Mouse (Mus musculus) kidney, postnatal 0 days (tissue): Measurements from ENCODE around the gene 4930564D02Rik. TPM values are rescaled to one million over a fixed set of nuclear protein-coding genes. Genes with fewer than 3 reads are reported as not detected.

ENCODE experiments used
- ATAC-seq: fragments of 200-750 bp; cut with Nextera tagmentation; replicated peaks from 2 replicates; pipeline ENCODE4 v1.8.0; 2017; ENCODE audit warnings: low read depth, moderate number of reproducible peaks, moderate TSS enrichment, moderate library complexity; ENCODE audit not compliant: low FRiP score
- DNase-seq: peaks from one replicate; pipeline ENCODE4 v3.0.0-alpha.2; 2016; ENCODE audit warnings: low spot score
- H3K27ac ChIP-seq: fragments of 300-500 bp; sonication (generic); 2 replicates; pipeline ENCODE4 v1.5.1; 2014; ENCODE audit warnings: mild to moderate bottlenecking
- H3K27me3 ChIP-seq: fragments of 300-500 bp; sonication (generic); 2 replicates; pipeline ENCODE4 v1.6.1; 2014; ENCODE audit warnings: low read length, mixed read lengths; ENCODE audit not compliant: insufficient read depth
- H3K36me3 ChIP-seq: fragments of 300-500 bp; sonication (generic); 2 replicates; pipeline ENCODE4 v1.6.1; 2014; ENCODE audit warnings: low read length, mixed read lengths; ENCODE audit not compliant: insufficient read depth
- H3K4me1 ChIP-seq: fragments of 300-500 bp; sonication (generic); replicated peaks from 2 replicates; pipeline ENCODE4 v1.6.1; 2014; ENCODE audit warnings: antibody characterized with exemption, low read length, mixed read lengths; ENCODE audit not compliant: insufficient read depth
- H3K4me2 ChIP-seq: fragments of 300-500 bp; sonication (generic); 2 replicates; pipeline ENCODE4 v1.6.1; 2014; ENCODE audit warnings: mild to moderate bottlenecking, low read length, moderate library complexity, mixed read lengths
- H3K4me3 ChIP-seq: fragments of 300-500 bp; sonication (generic); replicated peaks from 2 replicates; pipeline ENCODE4 v1.5.1; 2014; ENCODE audit warnings: low read depth, low read length
- H3K9ac ChIP-seq: fragments of 300-500 bp; sonication (generic); 2 replicates; pipeline ENCODE4 v1.6.1; 2014; ENCODE audit warnings: low read depth, low read length
- H3K9me3 ChIP-seq: fragments of 300-500 bp; sonication (generic); replicated peaks from 2 replicates; pipeline ENCODE4 v1.6.1; 2016; ENCODE audit warnings: low read length, inconsistent platforms, mixed read lengths
- CTCF ChIP-seq: IDR thresholded peaks from 2 replicates; pipeline ENCODE4 v1.5.1; 2016; ENCODE audit warnings: antibody characterized with exemption, low read depth, mild to moderate bottlenecking, moderate library complexity
- WGBS: fragments of 180-500 bp; shearing (Covaris S2); extraction: QIAGEN DNeasy Blood & Tissue Kit; methylation state at CpG from one replicate; pipeline ENCODE4 v1.1.7; 2014; 5-methylcytosine and 5-hydroxymethylcytosine counted together
- polyA plus RNA-seq: library from polyadenylated mRNA; unstranded; fragments of >200 nt; fragmentation: Nextera tagmentation; extraction: Ambion mirVana; gene quantifications from 2 replicates; pipeline ENCODE4 v1.2.1, GENCODE M21; 2015

4930564D02Rik gene
- polyA plus RNA-seq, 1 experiment from 2014 or later: not detected

DNA sequence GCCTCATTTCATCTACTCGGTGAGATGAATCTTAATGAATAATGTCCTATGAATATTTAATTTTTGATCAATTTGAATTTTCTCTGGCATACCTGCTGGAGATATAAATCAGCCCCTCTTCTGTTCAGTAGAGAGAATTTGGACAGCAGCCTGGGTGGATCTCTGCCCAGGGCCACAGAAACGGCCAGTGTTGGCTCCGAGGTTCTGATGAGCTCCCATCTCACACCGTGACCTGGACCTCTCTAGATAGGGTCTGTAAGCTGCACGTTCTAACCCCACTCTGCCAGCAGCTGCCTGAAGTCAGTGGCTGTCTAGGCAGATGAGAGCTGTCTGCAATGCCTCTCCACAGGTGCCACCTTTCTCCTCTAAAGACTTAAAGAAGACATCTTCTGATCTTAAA lies 28.4 kb downstream of the 4930564D02Rik start:
- H3K4me2 ChIP-seq: no peak overlapping the region
- no peak overlapping the region for H3K4me3 ChIP-seq
- TF ChIP-seq CTCF: no peak
- H3K4me1 ChIP-seq: peaks cover 9% of the 10 kb centered on the region; the same call in 1 of the 2 replicates
- ATAC-seq (no peak), DNase-seq (no peak)
- no peaks in the 10 kb centered on the region for H3K36me3 ChIP-seq
- H3K9me3 ChIP-seq: no peaks in the 10 kb centered on the region
- H3K27me3 ChIP-seq: no peaks in the 10 kb centered on the region
- H3K9ac ChIP-seq: no peak overlapping the region
- no peak overlapping the region for H3K27ac ChIP-seq
- WGBS: 79% methylated on average over 5 of the region's 5 CpGs

DNA sequence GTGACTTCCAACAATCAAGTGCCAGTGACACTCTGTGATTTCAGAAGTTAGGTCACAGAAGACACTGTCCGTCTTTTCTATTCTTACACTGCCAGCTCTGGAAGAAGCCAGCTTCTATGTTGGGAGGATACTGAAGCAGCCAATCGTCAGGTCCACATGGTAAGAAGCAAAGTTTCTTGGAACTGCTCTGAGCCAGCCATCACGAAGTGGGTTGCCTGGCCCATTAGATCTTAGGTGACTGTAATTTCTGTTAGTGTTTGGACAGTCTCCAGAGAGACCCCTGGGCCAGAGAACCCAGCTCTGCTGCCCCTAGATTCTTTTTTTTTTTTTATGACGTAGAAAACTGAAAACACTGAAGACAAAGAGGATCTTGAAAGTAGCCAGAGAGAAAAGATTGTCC lies 30.9 kb downstream of the 4930564D02Rik start:
- no peak for DNase-seq
- WGBS: 81% methylated on average over 4 of the region's 4 CpGs
- no peaks in the 10 kb centered on the region for H3K9me3 ChIP-seq
- H3K36me3 ChIP-seq: no peaks in the 10 kb centered on the region
- TF ChIP-seq CTCF: no peak
- ATAC-seq: no peak
- peaks cover 9% of the 10 kb centered on the region; the same call in 1 of the 2 replicates for H3K4me1 ChIP-seq
- H3K4me2 ChIP-seq: no peak overlapping the region
- no peak overlapping the region for H3K9ac ChIP-seq
- H3K27ac ChIP-seq: no peak overlapping the region
- no peaks in the 10 kb centered on the region for H3K27me3 ChIP-seq
- H3K4me3 ChIP-seq: no peak overlapping the region

DNA sequence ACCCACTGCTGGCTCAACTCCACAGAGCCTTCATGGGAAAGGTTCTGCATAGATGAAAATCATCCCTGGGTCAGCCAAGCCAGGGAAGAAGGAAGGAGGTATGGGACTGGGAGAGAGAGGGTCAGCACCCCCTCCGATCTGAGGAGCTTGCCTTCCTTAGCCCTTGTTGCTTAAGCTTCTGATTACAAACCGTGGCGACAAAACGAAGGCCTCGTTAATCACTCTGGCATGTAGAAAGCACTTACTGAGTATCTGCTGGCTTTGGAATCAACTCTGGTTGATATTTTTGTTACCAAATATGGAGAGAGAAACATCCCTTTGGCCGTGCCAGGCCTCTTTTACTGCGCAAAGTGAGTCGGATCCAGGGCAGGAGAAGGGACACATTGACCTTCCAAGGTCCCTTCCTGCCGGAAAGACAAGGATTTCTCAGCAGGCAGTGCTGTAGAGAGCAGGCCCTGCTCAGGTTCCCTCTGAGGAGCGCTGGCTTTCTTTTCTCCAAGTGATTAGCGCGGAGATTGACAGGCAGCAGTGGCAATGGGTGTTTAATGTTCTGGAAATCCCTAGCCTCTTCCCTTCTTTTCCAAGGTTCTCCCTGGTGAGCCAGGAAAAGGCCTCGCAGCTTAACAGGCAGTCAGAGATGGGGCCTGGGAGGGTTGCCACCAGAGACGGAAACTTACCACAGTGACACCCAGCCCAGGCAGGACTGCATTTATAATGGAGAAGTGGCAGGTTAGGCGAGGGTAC lies 33.1 kb downstream of the 4930564D02Rik start:
- H3K27ac ChIP-seq: peak overlapping the region; percentile 27; the same call in 1 of the 2 replicates
- H3K9ac ChIP-seq: peak overlapping the region; percentile 1; the same call in 1 of the 2 replicates
- TF ChIP-seq CTCF: no peak
- H3K4me2 ChIP-seq: no peak overlapping the region
- no peak overlapping the region for H3K4me3 ChIP-seq
- DNase-seq (peak; percentile 78), ATAC-seq (peak; percentile 79)
- H3K27me3 ChIP-seq: no peaks in the 10 kb centered on the region
- peaks cover 9% of the 10 kb centered on the region; the same call in 1 of the 2 replicates for H3K4me1 ChIP-seq
- 17% methylated on average over 15 of the region's 15 CpGs for WGBS
- H3K36me3 ChIP-seq: no peaks in the 10 kb centered on the region
- H3K9me3 ChIP-seq: no peaks in the 10 kb centered on the region

DNA sequence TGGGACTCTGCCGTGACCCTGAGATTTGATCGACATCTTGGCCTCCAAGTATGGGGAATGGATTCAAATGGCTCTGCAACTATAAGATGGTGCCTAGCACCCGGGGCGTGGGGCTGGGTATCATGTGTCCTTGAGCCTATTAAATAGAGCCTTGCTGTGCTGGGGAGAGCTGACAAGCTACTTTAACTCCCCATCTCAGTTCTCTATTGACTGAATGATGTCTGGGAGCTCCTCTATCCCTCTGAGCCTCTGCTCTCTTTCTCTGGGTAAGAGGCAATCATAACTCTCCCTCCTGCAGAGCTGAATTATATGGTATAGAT lies 33.6 kb downstream of the 4930564D02Rik start:
- peak; percentile 69 for DNase-seq
- H3K4me2 ChIP-seq: no peak overlapping the region
- H3K27ac ChIP-seq: peak overlapping the region; percentile 27; the same call in 1 of the 2 replicates
- no peaks in the 10 kb centered on the region for H3K27me3 ChIP-seq
- no peaks in the 10 kb centered on the region for H3K9me3 ChIP-seq
- 34% methylated on average over 4 of the region's 4 CpGs for WGBS
- peak; percentile 43; the same call in 1 of the 2 replicates for ATAC-seq
- H3K4me1 ChIP-seq: peaks cover 9% of the 10 kb centered on the region; the same call in 1 of the 2 replicates
- H3K9ac ChIP-seq: no peak overlapping the region
- no peaks in the 10 kb centered on the region for H3K36me3 ChIP-seq
- no peak overlapping the region for H3K4me3 ChIP-seq
- no peak for TF ChIP-seq CTCF

DNA sequence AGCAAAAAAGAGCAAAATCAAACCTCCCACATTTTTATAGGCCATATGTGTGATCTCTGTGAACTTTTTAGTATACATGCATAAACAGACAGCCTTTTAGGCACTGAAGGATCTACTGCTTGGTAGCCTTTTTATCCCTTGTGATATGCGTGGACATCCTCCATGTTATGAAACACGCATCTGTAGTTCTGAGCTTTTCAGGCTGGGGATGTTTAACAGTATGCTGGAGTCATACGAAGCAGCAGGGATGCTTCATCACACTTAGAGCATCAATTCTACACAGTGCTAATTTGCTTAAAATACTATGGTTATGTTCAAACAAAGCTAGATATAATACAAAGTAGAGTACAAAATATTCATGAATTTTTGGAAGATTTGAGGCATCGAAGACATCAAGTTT lies 39.2 kb downstream of the 4930564D02Rik start:
- ATAC-seq: no peak
- TF ChIP-seq CTCF: no peak
- no peaks in the 10 kb centered on the region for H3K9me3 ChIP-seq
- no peak overlapping the region for H3K27ac ChIP-seq
- H3K4me3 ChIP-seq: no peak overlapping the region
- H3K4me1 ChIP-seq: no peaks in the 10 kb centered on the region
- no peak overlapping the region for H3K9ac ChIP-seq
- no peak for DNase-seq
- H3K36me3 ChIP-seq: no peaks in the 10 kb centered on the region
- H3K27me3 ChIP-seq: no peaks in the 10 kb centered on the region
- no peak overlapping the region for H3K4me2 ChIP-seq
- WGBS: 91% methylated on average over 4 of the region's 4 CpGs

DNA sequence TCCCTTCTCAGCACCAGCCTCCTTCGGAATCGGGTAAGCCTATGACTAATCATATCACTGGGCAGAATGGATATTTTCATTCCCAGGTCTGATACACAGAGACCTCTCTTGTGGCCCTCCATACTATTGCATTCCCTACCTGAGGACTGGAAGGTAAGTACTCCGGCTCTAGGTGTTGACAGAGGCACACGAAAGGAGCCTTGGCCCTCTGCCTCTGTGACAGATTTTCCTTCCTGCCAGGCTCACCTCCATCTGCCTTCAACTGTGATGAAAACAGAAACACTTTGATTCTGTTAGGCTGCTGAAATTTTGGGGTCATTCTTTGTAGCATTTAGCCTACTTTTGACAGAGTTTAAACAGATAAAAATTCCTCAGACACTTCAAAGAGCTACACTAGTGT lies 47.2 kb downstream of the 4930564D02Rik start:
- DNase-seq: no peak
- Histone ChIP-seq H3K9me3 (no peaks in the 10 kb centered on the region; the same call in 1 of the 2 replicates), H3K4me1 (no peaks in the 10 kb centered on the region)

DNA sequence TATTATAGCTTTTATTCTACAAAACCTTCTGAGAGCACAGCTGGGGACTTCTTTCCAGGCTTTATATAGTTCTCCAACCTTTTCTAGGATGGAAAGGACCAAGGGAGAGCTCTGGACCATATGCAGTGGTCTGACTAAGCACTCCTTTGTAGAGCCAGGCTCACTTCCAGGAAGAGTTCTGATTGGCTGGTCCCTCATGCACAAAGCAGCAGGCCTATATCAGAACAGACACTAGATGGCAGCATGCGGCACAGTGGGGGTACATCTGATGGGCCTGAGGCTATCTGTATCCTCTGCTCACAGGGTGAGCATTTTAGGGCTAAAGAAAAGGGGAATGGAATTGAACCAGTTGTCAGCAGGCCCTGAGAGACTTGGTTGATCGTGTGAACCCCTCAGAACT lies 47.6 kb downstream of the 4930564D02Rik start:
- Histone ChIP-seq H3K27me3 (no peaks in the 10 kb centered on the region), H3K4me3 (no peak overlapping the region), H3K4me1 (no peaks in the 10 kb centered on the region), H3K36me3 (no peaks in the 10 kb centered on the region), H3K9me3 (no peaks in the 10 kb centered on the region; the same call in 1 of the 2 replicates), H3K27ac (no peak overlapping the region), H3K9ac (no peak overlapping the region), H3K4me2 (no peak overlapping the region)
- 45% methylated on average over 2 of the region's 2 CpGs for WGBS
- peak; percentile 87 for DNase-seq
- peak; percentile 78; the same call in 1 of the 2 replicates for ATAC-seq
- TF ChIP-seq CTCF: peak; percentile 85

More for the DNA sequence above, 47.2 kb downstream of the 4930564D02Rik start:
- no peak overlapping the region for H3K9ac ChIP-seq
- no peak overlapping the region for H3K4me3 ChIP-seq
- H3K27ac ChIP-seq: no peak overlapping the region
- TF ChIP-seq CTCF: no peak
- H3K36me3 ChIP-seq: no peaks in the 10 kb centered on the region
- 94% methylated on average over 4 of the region's 4 CpGs for WGBS
- ATAC-seq: no peak
- no peak overlapping the region for H3K4me2 ChIP-seq
- H3K27me3 ChIP-seq: no peaks in the 10 kb centered on the region
